Mouse (Mus musculus) hindbrain, embryonic 12.5 days (tissue): ENCODE data around the gene Med18. TPM values are rescaled to one million over a fixed set of nuclear protein-coding genes. Genes with fewer than 3 reads are reported as not detected.
"Not testable (repeated sequence)": the region's sequence is repeated elsewhere in the genome, so short reads cannot be mapped to it uniquely, and the experiment has no call there.

Experiments
- ATAC-seq: fragments of 200-750 bp; cut with Nextera tagmentation; 2 replicates; pipeline ENCODE4 v1.8.0; 2017; ENCODE audit warnings: moderate TSS enrichment; ENCODE audit not compliant: low FRiP score
- H3K27ac ChIP-seq: fragments of 300-500 bp; sonication (generic); 2 replicates; pipeline ENCODE4 v1.5.1; 2016; ENCODE audit warnings: mild to moderate bottlenecking
- H3K27me3 ChIP-seq: fragments of 300-500 bp; sonication (generic); 2 replicates; pipeline ENCODE4 v1.6.1; 2016; ENCODE audit warnings: mild to moderate bottlenecking
- H3K36me3 ChIP-seq: fragments of 300-500 bp; sonication (generic); 2 replicates; pipeline ENCODE4 v1.6.1; 2016; ENCODE audit warnings: mild to moderate bottlenecking
- H3K4me1 ChIP-seq: fragments of 300-500 bp; sonication (generic); 2 replicates; pipeline ENCODE4 v1.6.1; 2016
- H3K4me2 ChIP-seq: fragments of 300-500 bp; sonication (generic); replicated peaks from 2 replicates; pipeline ENCODE4 v1.6.1; 2016; ENCODE audit warnings: mild to moderate bottlenecking
- H3K4me3 ChIP-seq: fragments of 300-500 bp; sonication (generic); 2 replicates; pipeline ENCODE4 v1.5.1; 2016; ENCODE audit warnings: mild to moderate bottlenecking
- H3K9ac ChIP-seq: fragments of 300-500 bp; sonication (generic); 2 replicates; pipeline ENCODE4 v1.6.1; 2016; ENCODE audit warnings: mild to moderate bottlenecking, moderate library complexity
- H3K9me3 ChIP-seq: fragments of 300-500 bp; sonication (generic); replicated peaks from 2 replicates; pipeline ENCODE4 v1.6.1; 2016; ENCODE audit warnings: mild to moderate bottlenecking
- WGBS: fragments of 180-500 bp; shearing (Covaris S2); methylation state at CpG from one replicate; pipeline ENCODE4 v1.1.7; 2016; 5-methylcytosine and 5-hydroxymethylcytosine counted together
- polyA plus RNA-seq: library from polyadenylated mRNA; unstranded; fragments of >200 nt; fragmentation: Nextera tagmentation; extraction: Ambion mirVana; gene quantifications from 2 replicates; pipeline ENCODE4 v1.2.1, GENCODE M21; 2016

The Med18 gene
- polyA plus RNA-seq, 1 experiment from 2014 or later, result 18.9 TPM

DNA sequence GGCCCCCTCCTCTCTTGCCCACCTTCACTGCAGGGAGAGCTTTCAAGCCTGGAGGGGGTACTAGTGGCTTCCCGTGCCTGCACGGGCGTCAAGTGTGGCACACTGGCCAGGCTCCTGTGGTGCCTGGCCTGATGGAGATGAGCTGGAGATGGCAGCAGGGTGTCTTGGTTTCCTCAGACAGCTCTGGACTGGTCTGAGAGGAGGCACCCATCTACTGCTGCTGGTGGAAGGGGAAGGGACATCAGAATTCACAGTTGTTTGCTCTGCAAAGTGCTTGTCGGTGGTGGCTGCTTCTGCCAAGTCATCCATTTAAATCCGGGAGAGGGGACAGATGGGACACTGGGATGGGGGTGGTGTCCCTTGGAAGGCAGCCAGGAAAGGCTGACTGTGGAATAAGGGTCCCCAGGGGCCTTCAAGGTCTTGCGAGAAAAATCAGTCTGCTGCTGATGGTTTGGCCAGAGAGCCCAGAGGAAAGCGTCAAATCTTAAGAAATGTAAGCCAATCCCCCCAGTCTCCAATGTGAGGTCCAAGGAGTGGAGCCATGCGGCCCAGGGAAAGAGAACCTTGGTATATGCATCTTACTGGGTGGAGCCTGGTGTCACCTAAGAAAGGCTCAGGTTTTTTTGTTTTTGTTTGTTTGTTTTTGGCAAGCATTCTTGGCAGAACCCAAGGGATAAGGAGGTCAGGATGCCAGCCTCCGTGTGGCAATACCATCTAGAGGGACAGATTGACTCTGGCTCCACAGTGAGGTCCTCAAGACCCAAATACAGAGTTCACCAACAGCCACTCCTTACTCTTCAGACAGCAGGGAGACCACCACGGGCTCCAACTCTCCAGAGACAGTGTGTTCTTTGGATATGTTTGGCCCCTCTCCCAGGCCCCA lies 28.7 kb upstream of the Med18 start:
- H3K27me3 ChIP-seq, result no peaks in the 10 kb centered on the region
- H3K4me3 ChIP-seq, result no peak overlapping the region
- no peak overlapping the region for H3K4me2 ChIP-seq
- peaks cover 23% of the 10 kb centered on the region for H3K36me3 ChIP-seq
- ATAC-seq, result no peak
- 66% methylated on average over 10 of the region's 10 CpGs for WGBS
- H3K27ac ChIP-seq, result peak overlapping the region; percentile 52; the same call in 1 of the 2 replicates
- no peaks in the 10 kb centered on the region for H3K9me3 ChIP-seq
- peaks cover 11% of the 10 kb centered on the region; the same call in 1 of the 2 replicates for H3K4me1 ChIP-seq
- peak overlapping the region; percentile 28; the same call in 1 of the 2 replicates for H3K9ac ChIP-seq

DNA sequence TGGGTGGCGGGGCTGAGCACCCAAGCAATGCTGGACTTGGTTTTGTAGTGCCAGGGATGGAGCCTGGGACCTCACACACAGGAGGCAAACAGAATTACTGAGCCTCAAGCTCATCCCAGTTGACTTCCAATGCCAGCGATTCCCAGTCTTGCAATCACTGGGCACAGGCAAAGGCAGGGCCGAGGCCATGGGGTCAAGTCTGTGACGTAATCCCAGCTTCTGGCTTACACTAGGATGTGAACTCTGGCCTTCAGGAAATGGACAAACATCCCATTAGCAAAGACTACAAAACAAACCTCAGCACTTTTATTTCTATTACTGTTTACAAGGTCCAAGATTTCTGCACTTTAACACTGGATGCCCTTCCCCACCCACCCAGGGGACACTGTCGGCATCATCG lies 28.0 kb upstream of the Med18 start:
- Histone ChIP-seq H3K4me2 (no peak overlapping the region), H3K27me3 (no peaks in the 10 kb centered on the region), H3K4me3 (no peak overlapping the region), H3K9ac (no peak overlapping the region), H3K36me3 (peaks cover 17% of the 10 kb centered on the region), H3K9me3 (no peaks in the 10 kb centered on the region), H3K4me1 (peaks cover 11% of the 10 kb centered on the region; the same call in 1 of the 2 replicates), H3K27ac (peak overlapping the region; percentile 52; the same call in 1 of the 2 replicates)
- WGBS, result 84% methylated on average over 6 of the region's 6 CpGs
- no peak for ATAC-seq

DNA sequence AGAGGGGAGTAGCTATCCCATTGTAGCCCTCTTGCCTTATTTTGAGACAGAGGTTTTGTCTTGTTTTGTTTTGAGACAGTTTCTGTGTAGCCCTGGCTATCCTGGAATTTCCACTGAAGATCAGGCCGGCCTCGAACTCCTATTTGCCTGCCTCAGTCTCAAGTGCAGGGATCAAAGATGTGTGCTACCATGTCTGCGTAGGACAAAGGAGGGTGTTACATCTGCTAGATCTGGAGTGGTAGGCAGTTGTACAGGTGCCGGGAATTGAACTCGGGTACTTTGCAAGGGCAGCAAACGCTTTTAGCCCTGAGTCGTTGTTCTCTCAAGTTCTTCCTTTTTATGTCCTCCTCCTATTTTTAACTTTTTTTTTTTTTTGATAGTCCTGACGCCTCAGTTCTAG lies 27.3 kb upstream of the Med18 start:
- H3K4me1 ChIP-seq, result peaks cover 11% of the 10 kb centered on the region; the same call in 1 of the 2 replicates
- H3K27me3 ChIP-seq, result no peaks in the 10 kb centered on the region
- no peaks in the 10 kb centered on the region for H3K9me3 ChIP-seq
- no peak overlapping the region for H3K4me2 ChIP-seq
- no peak overlapping the region for H3K4me3 ChIP-seq
- H3K9ac ChIP-seq, result no peak overlapping the region
- H3K36me3 ChIP-seq, result peaks cover 14% of the 10 kb centered on the region; the same call in 1 of the 2 replicates
- WGBS, result 91% methylated on average over 8 of the region's 8 CpGs
- ATAC-seq, result no peak
- H3K27ac ChIP-seq, result no peak overlapping the region

DNA sequence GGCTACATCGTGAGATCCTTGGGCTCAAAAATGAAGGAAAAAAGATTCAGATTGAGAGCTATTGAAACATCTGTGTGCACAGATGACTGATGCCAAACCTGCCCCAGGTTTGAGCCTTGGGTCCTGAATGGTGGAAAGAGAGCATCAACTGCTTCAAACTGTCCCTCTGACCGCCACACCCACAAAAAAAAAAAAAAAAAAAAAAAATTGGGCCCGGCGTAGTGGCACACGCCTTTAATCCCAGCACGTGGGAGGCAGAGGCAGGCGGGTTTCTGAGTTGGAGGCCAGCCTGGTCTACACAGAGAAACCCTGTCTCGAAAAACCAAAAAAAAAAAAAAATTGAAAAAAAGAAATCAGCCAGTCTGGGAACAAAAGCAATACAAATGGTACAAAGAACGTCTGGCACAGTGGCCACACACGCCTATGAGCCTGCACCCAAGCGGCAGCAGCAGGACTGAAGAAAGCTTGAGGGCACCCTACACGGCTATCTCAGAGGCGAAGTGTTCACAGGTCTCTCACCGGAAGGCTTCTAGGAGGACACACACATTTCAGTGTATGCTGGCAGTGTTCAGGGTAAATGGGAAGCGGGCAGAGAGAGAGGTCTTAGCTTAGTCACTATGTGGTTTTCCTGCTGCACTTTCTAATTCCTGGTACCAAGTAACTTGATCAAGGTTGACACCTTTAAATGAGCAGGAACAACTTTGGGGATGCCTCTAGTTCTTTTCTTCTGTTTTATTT lies 26.7 kb upstream of the Med18 start:
- H3K9me3 ChIP-seq, result no peaks in the 10 kb centered on the region
- peaks cover 11% of the 10 kb centered on the region; the same call in 1 of the 2 replicates for H3K36me3 ChIP-seq
- H3K4me3 ChIP-seq, result no peak overlapping the region
- no peak overlapping the region for H3K4me2 ChIP-seq
- no peak overlapping the region for H3K9ac ChIP-seq
- no peaks in the 10 kb centered on the region for H3K27me3 ChIP-seq
- WGBS, result 95% methylated on average over 15 of the region's 15 CpGs
- peaks cover 11% of the 10 kb centered on the region; the same call in 1 of the 2 replicates for H3K4me1 ChIP-seq
- H3K27ac ChIP-seq, result no peak overlapping the region
- ATAC-seq, result no peak

DNA sequence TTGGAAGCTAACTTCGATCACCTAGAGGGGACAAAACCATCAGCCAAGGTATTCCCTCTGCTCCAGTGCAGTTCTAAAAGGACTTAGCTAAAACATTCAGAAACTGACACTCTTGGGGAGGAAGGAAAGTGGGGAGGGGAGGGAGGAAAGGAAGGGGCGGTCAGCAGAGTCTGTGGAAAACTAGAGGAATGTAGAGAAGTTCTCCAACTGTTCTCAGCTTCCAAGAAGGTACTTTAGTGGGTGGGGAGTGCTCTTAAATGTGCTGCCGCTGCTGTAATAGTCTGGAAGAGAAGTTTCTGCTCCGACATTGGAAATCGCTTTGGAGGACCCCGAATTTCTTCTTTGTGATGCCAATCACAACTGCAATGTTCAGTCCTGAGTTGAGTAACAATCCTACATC lies 25.3 kb upstream of the Med18 start:
- ATAC-seq, result no peak
- no peaks in the 10 kb centered on the region for H3K27me3 ChIP-seq
- H3K9me3 ChIP-seq, result no peaks in the 10 kb centered on the region
- WGBS, result 80% methylated on average over 6 of the region's 6 CpGs
- no peak overlapping the region for H3K27ac ChIP-seq
- H3K36me3 ChIP-seq, result no peaks in the 10 kb centered on the region
- H3K4me3 ChIP-seq, result no peak overlapping the region
- peaks cover 11% of the 10 kb centered on the region; the same call in 1 of the 2 replicates for H3K4me1 ChIP-seq
- no peak overlapping the region for H3K4me2 ChIP-seq
- H3K9ac ChIP-seq, result no peak overlapping the region

DNA sequence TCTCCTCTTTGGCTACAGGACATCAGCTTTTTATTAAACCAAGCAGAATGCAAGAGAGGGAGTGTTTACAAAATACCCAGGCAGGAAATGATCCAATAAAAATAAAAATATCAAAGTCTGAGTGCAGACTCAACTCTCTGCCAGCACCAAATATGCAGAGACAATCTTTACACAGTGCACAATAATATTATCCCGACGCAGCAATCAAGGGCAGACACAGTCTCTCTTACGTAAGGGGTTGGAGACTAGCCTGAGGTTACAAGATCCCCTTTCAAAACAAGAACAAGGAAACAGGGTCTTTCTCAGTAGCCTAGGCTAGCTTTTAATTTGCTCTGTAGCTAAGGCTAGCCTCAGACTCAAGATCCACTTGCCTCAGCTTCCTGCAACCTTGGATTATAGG lies 24.8 kb upstream of the Med18 start:
- H3K36me3 ChIP-seq, result no peaks in the 10 kb centered on the region
- H3K9ac ChIP-seq, result no peak overlapping the region
- ATAC-seq, result no peak
- H3K4me2 ChIP-seq, result no peak overlapping the region
- H3K9me3 ChIP-seq, result no peaks in the 10 kb centered on the region
- 93% methylated on average over 3 of the region's 3 CpGs for WGBS
- no peak overlapping the region for H3K4me3 ChIP-seq
- H3K27ac ChIP-seq, result no peak overlapping the region
- H3K4me1 ChIP-seq, result peaks cover 11% of the 10 kb centered on the region; the same call in 1 of the 2 replicates
- no peaks in the 10 kb centered on the region for H3K27me3 ChIP-seq

DNA sequence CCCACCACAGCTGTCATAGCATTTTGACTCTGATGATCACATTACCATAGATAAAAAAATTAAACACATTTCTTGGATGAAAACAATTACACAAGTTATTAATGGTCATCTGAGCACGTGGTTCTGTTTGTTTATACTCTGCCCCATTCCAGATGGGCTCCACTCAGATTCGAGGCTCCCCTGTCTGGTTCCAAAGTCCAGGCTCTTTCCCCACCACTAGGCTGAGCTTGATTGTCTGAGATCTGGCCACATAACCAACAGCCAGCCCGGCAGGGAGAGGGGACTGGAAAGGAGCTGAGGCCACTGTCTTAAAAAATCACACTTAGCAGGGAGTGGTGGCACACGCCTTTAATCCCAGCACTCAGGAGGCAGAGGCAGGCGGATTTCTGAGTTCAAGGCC lies 21.1 kb upstream of the Med18 start:
- ATAC-seq, result no peak
- no peak overlapping the region for H3K27ac ChIP-seq
- no peak overlapping the region for H3K4me2 ChIP-seq
- H3K27me3 ChIP-seq, result no peaks in the 10 kb centered on the region
- no peaks in the 10 kb centered on the region for H3K4me1 ChIP-seq
- H3K9me3 ChIP-seq, result no peaks in the 10 kb centered on the region
- no peak overlapping the region for H3K9ac ChIP-seq
- H3K4me3 ChIP-seq, result no peak overlapping the region
- WGBS, result 74% methylated on average over 5 of the region's 5 CpGs
- no peaks in the 10 kb centered on the region for H3K36me3 ChIP-seq

DNA sequence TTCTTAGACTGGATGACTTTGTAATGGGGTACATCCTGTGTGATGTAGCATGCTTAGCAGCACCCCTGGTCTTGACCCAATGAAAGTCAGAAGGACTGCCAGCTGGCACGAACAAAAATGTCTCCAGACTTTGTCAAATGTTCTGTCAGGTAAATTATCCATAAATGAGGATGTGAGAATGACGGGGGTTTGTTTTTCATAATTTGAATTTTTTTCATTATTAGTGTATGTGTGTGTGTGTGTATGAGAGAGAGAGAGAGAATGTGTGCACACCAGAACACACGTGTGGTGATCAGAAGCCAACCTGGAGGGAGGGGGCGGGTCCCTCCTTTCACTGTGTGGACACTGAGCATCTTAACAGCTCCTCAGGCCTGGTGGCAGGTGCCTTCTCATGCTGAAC lies 20.5 kb upstream of the Med18 start:
- no peak for ATAC-seq
- Histone ChIP-seq H3K9me3 (no peaks in the 10 kb centered on the region), H3K4me2 (no peak overlapping the region), H3K27me3 (no peaks in the 10 kb centered on the region), H3K27ac (no peak overlapping the region), H3K4me1 (no peaks in the 10 kb centered on the region), H3K4me3 (no peak overlapping the region), H3K9ac (no peak overlapping the region), H3K36me3 (no peaks in the 10 kb centered on the region)
- 84% methylated on average over 4 of the region's 4 CpGs for WGBS

DNA sequence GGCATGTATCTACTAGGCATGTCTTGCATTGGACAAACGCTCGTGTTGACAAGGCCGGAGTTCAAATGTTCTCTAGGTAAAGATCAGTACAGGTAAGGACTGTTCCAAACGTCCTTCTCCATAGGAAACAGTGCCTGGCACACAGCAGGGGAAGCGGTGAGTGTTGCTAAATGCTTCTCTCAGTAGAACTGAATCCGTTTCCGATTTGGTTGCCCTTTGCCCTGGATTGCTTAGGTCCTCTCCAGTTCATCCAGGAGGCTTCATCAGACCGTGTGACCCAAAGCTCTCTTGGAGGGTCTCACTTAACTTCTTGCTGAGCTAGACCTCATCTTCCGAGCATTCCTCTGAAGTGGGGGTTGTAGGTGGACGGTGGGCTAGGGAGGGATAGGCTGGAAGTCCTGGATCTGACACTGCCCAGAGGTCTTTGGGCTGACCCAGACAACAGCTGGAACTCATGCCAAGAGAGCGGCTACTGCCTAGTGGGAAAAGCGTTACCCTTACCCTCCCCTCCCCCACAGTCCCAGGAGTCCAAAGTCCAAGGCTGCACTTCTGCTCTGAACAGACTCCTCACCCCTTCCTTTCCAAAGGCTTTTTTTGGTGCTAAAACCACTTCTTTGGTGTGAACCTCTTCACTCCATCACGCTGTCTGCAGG lies 19.4 kb upstream of the Med18 start:
- H3K9me3 ChIP-seq, result no peaks in the 10 kb centered on the region
- no peak overlapping the region for H3K9ac ChIP-seq
- H3K4me3 ChIP-seq, result no peak overlapping the region
- H3K27ac ChIP-seq, result no peak overlapping the region
- no peaks in the 10 kb centered on the region for H3K4me1 ChIP-seq
- ATAC-seq, result no peak
- H3K27me3 ChIP-seq, result no peaks in the 10 kb centered on the region
- 79% methylated on average over 13 of the region's 13 CpGs for WGBS
- no peaks in the 10 kb centered on the region for H3K36me3 ChIP-seq
- H3K4me2 ChIP-seq, result no peak overlapping the region

DNA sequence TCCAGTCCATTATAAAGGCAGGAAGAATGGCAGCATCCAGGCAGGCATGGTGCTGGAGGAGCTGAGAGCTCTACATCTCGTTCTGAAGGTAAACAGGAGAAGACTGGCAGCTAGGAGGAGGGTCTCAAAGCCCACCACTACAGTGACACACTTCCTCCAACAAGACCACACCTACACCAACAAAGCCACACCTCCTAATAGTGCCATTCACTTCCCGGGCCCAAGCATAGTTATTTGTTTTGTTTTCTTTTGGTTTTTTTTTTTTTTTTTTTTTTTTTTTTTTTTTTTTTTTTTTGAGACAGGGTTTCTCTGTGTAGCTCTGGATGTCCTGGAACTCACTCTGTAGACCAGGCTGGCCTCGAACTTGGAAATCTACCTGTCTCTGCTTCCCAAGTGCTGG lies 18.4 kb upstream of the Med18 start:
- H3K27ac ChIP-seq, ATAC-seq: not testable (repeated sequence)
- WGBS, result 62% methylated on average over 3 of the region's 3 CpGs

DNA sequence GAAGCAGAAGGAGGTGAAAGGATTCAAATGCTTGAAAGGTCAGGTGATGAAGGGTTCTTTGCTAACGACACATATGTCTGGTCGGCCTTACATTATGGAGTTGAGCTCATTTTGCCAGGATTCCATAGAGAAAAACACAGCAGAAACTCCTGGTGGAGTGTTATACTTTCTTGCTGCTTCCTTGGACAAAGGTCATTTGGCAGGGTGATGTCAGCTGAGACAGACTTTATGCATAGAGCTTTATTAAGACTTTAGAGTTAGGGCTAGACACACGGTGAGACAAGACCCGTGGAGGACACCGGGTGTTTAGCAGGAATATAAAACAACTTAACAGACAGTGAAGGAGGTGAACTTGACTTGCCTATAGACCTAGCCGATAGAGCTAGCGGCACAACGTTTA lies 14.1 kb upstream of the Med18 start:
- Histone ChIP-seq H3K27ac (no peak overlapping the region), H3K9me3 (no peaks in the 10 kb centered on the region), H3K9ac (no peak overlapping the region), H3K4me1 (no peaks in the 10 kb centered on the region), H3K36me3 (no peaks in the 10 kb centered on the region), H3K4me2 (no peak overlapping the region), H3K4me3 (no peak overlapping the region), H3K27me3 (no peaks in the 10 kb centered on the region)
- no peak for ATAC-seq
- WGBS, result 94% methylated on average over 8 of the region's 8 CpGs

More for the DNA sequence above, 18.4 kb upstream of the Med18 start:
- not testable (repeated sequence) for H3K9me3 ChIP-seq, H3K4me2 ChIP-seq, H3K27me3 ChIP-seq, H3K4me1 ChIP-seq, H3K9ac ChIP-seq, H3K36me3 ChIP-seq, H3K4me3 ChIP-seq
